Mouse (Mus musculus): ENCODE data around the gene Cbx2. TPM values are rescaled to one million over a fixed set of nuclear protein-coding genes. Genes with fewer than 3 reads are reported as not detected.

Gene Cbx2
- polyA plus RNA-seq, 1 experiment from 2014 or later = 20.3 TPM

DNA sequence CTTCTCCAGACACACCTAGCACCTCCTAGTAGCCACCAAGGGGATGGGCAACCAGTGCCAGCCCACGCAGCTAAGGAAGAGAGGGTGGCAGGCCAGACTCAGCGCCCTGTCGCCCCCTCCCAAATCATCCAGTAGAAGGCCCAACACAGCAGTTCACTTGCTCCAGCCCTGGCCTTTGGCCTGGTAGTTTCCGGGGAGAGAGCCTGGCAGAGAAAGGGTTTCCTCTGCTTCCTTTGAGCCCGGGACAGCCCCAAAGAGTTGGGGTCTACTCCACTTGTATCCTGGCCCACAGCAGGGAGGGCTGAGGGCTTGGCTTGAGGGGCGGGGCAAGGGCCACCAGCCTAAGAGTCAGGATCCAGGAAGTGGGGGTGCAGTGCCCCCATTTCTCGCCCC lies 56.7 kb downstream of the Cbx2 start:
- Histone ChIP-seq H3K27ac (peak overlapping the region; percentile 69), H3K27me3 (peaks cover 56% of the 10 kb centered on the region), H3K36me3 (peaks cover 35% of the 10 kb centered on the region), H3K4me3 (0 out of 2 replicates have a peak overlapping the region, but pooled peaks have one; percentile 1), H3K9me3 (no peaks in the 10 kb centered on the region), H3K4me2 (peak overlapping the region; percentile 40), H3K9ac (peak overlapping the region; percentile 51), H3K4me1 (replicated peaks) (peaks cover 69% of the 10 kb centered on the region)
- 37% methylated on average over 7 of the region's 7 CpGs for WGBS
- ATAC-seq (ENCODE audit: low FRiP score) = no peak

DNA sequence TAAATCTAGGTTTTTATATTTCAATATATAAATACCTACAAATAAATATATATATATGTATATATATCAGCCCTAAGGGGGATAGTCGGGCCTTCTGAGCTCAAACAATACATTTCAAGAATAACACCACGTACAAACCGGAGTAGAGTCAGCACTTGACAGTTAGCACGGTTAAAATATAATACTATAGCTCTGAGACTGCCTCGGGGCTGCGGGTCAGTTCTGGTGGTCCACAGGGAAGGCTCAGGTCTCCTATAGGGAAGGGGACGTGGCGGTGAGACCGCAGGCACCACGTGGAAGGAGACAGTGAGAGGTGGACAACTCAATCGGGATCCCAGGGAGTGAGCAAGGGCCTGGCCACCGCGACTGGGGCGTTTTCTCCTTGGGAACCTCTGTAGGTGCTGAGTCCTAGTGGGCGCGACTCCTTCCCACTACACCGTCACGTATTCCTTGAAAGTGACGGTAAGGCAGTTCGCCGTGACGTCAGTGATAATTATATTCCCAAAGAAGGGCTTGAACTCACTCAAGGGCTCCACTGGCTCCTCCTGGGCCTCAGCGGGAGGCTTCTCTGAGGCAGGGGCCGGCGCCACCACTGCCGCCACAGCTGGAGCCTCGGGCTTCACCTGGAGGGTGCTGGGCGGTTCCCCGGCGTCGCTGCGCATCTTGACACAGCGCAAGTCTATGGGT lies 57.8 kb downstream of the Cbx2 start:
- WGBS = 24% methylated on average over 33 of the region's 33 CpGs
- Histone ChIP-seq H3K27ac (no peak overlapping the region), H3K9me3 (no peaks in the 10 kb centered on the region), H3K4me1 (replicated peaks) (peaks cover 73% of the 10 kb centered on the region), H3K36me3 (peaks cover 35% of the 10 kb centered on the region), H3K4me3 (peak overlapping the region; percentile 80), H3K4me2 (peak overlapping the region; percentile 43), H3K27me3 (peaks cover 50% of the 10 kb centered on the region), H3K9ac (peak overlapping the region; percentile 63)
- no peak for ATAC-seq (ENCODE audit: low FRiP score)

Other genes starting within 250 kb of the Cbx2 start
- 54.3 and 55.2 TPM in 2 replicates for gene Rbfox3, start 111.4 kb upstream of the Cbx2 start, polyA plus RNA-seq (2015; fragmentation: Nextera tagmentation; extraction: Ambion mirVana)
- gene Enpp7, start 34.8 kb upstream of the Cbx2 start, polyA plus RNA-seq (2015; fragmentation: Nextera tagmentation; extraction: Ambion mirVana) = not detected in 2 replicates
- gene Cbx8, start 18.0 kb downstream of the Cbx2 start, polyA plus RNA-seq (2015; fragmentation: Nextera tagmentation; extraction: Ambion mirVana) = 10.0 and 11.1 TPM in 2 replicates
- gene Cbx4, start 63.3 kb downstream of the Cbx2 start, polyA plus RNA-seq (2015; fragmentation: Nextera tagmentation; extraction: Ambion mirVana) = 14.1 and 15.8 TPM in 2 replicates
- 57.4 and 61.1 TPM in 2 replicates for gene Tbc1d16, start 205.5 kb downstream of the Cbx2 start, polyA plus RNA-seq (2015; fragmentation: Nextera tagmentation; extraction: Ambion mirVana)
- 14.6 and 18.0 TPM in 2 replicates for gene Ccdc40, start 205.6 kb downstream of the Cbx2 start, polyA plus RNA-seq (2015; fragmentation: Nextera tagmentation; extraction: Ambion mirVana)
- gene Gaa, start 244.9 kb downstream of the Cbx2 start, polyA plus RNA-seq (2015; fragmentation: Nextera tagmentation; extraction: Ambion mirVana) = 59.6 and 62.3 TPM in 2 replicates